Mouse (Mus musculus): ENCODE data around the gene Rasa3. TPM values are rescaled to one million over a fixed set of nuclear protein-coding genes. Genes with fewer than 3 reads are reported as not detected.
A peak's percentile ranks its signal among the peaks of the same experiment; 100 is the strongest.

The Rasa3 gene
- polyA plus RNA-seq, 1 experiment from 2014 or later = 26.0 TPM

GRCm38 (mm10) chr8:13640452-13640883 lies 36.9 kb downstream of the Rasa3 start:
- H3K27ac ChIP-seq (replicated peaks; ENCODE audit: low read depth, low read length) = peak overlapping the region; percentile 26; the same call in 1 of the 2 replicates
- H3K9me3 ChIP-seq (ENCODE audit: control insufficient read depth, low read length) = no peaks in the 10 kb centered on the region
- no peak overlapping the region for H3K4me2 ChIP-seq (ENCODE audit: low read length)
- no peak overlapping the region for H3K4me3 ChIP-seq (replicated peaks; ENCODE audit: low read depth, low read length)
- no peaks in the 10 kb centered on the region for H3K27me3 ChIP-seq (ENCODE audit: control insufficient read depth, insufficient read depth, low read length)
- peaks cover 16% of the 10 kb centered on the region for H3K4me1 ChIP-seq (ENCODE audit: control insufficient read depth, insufficient read depth, low read length)
- H3K36me3 ChIP-seq (ENCODE audit: control insufficient read depth, insufficient read depth, low read length) = no peaks in the 10 kb centered on the region
- ATAC-seq (ENCODE audit: low FRiP score, low TSS enrichment) (no peak), DNase-seq (peak; percentile 31)
- no peak overlapping the region for H3K9ac ChIP-seq (replicated peaks; ENCODE audit: low read length)
- WGBS = 40% methylated on average over 9 of the region's 9 CpGs

- Histone ChIP-seq H3K4me3 (replicated peaks; ENCODE audit: low read depth, low read length) (no peak overlapping the region), H3K9me3 (ENCODE audit: control insufficient read depth, low read length) (peaks cover 5% of the 10 kb centered on the region; the same call in 1 of the 2 replicates), H3K9ac (replicated peaks; ENCODE audit: low read length) (no peak overlapping the region), H3K27ac (replicated peaks; ENCODE audit: low read depth, low read length) (no peak overlapping the region), H3K36me3 (ENCODE audit: control insufficient read depth, insufficient read depth, low read length) (no peaks in the 10 kb centered on the region), H3K27me3 (ENCODE audit: control insufficient read depth, insufficient read depth, low read length) (no peaks in the 10 kb centered on the region), H3K4me1 (ENCODE audit: control insufficient read depth, insufficient read depth, low read length) (no peaks in the 10 kb centered on the region), H3K4me2 (ENCODE audit: low read length) (no peak overlapping the region)
- DNase-seq = no peak
- WGBS = 95% methylated on average over 6 of the region's 6 CpGs
- ATAC-seq (ENCODE audit: low FRiP score, low TSS enrichment) = no peak
Measured at GRCm38 (mm10) chr8:13633107-13633506, 44.3 kb downstream of the Rasa3 start.

GRCm38 (mm10) chr8:13632309-13632708 lies 45.1 kb downstream of the Rasa3 start:
- ATAC-seq (ENCODE audit: low FRiP score, low TSS enrichment) (no peak), DNase-seq (no peak)
- Histone ChIP-seq H3K9me3 (ENCODE audit: control insufficient read depth, low read length) (peaks cover 5% of the 10 kb centered on the region; the same call in 1 of the 2 replicates), H3K4me3 (replicated peaks; ENCODE audit: low read depth, low read length) (no peak overlapping the region), H3K4me1 (ENCODE audit: control insufficient read depth, insufficient read depth, low read length) (no peaks in the 10 kb centered on the region), H3K9ac (replicated peaks; ENCODE audit: low read length) (no peak overlapping the region), H3K27ac (replicated peaks; ENCODE audit: low read depth, low read length) (no peak overlapping the region), H3K27me3 (ENCODE audit: control insufficient read depth, insufficient read depth, low read length) (no peaks in the 10 kb centered on the region), H3K36me3 (ENCODE audit: control insufficient read depth, insufficient read depth, low read length) (no peaks in the 10 kb centered on the region), H3K4me2 (ENCODE audit: low read length) (no peak overlapping the region)
- WGBS = 91% methylated on average over 6 of the region's 6 CpGs

- 87% methylated on average over 4 of the region's 4 CpGs for WGBS
- Histone ChIP-seq H3K4me2 (ENCODE audit: low read length) (no peak overlapping the region), H3K27ac (replicated peaks; ENCODE audit: low read depth, low read length) (no peak overlapping the region), H3K36me3 (ENCODE audit: control insufficient read depth, insufficient read depth, low read length) (0 out of 2 replicates have a peak, but pooled peaks cover 2% of the 10 kb centered on the region), H3K4me3 (replicated peaks; ENCODE audit: low read depth, low read length) (no peak overlapping the region), H3K27me3 (ENCODE audit: control insufficient read depth, insufficient read depth, low read length) (no peaks in the 10 kb centered on the region), H3K9me3 (ENCODE audit: control insufficient read depth, low read length) (peaks cover 5% of the 10 kb centered on the region; the same call in 1 of the 2 replicates), H3K4me1 (ENCODE audit: control insufficient read depth, insufficient read depth, low read length) (no peaks in the 10 kb centered on the region), H3K9ac (replicated peaks; ENCODE audit: low read length) (no peak overlapping the region)
- DNase-seq = no peak
- no peak for ATAC-seq (ENCODE audit: low FRiP score, low TSS enrichment)
Measured at GRCm38 (mm10) chr8:13630754-13631153, 46.6 kb downstream of the Rasa3 start.

- DNase-seq (no peak), ATAC-seq (ENCODE audit: low FRiP score, low TSS enrichment) (no peak)
- Histone ChIP-seq H3K27ac (replicated peaks; ENCODE audit: low read depth, low read length) (no peak overlapping the region), H3K27me3 (ENCODE audit: control insufficient read depth, insufficient read depth, low read length) (no peaks in the 10 kb centered on the region), H3K9ac (replicated peaks; ENCODE audit: low read length) (no peak overlapping the region), H3K36me3 (ENCODE audit: control insufficient read depth, insufficient read depth, low read length) (0 out of 2 replicates have a peak, but pooled peaks cover 2% of the 10 kb centered on the region), H3K4me2 (ENCODE audit: low read length) (no peak overlapping the region), H3K9me3 (ENCODE audit: control insufficient read depth, low read length) (peaks cover 5% of the 10 kb centered on the region; the same call in 1 of the 2 replicates), H3K4me3 (replicated peaks; ENCODE audit: low read depth, low read length) (no peak overlapping the region), H3K4me1 (ENCODE audit: control insufficient read depth, insufficient read depth, low read length) (no peaks in the 10 kb centered on the region)
- 83% methylated on average over 5 of the region's 5 CpGs for WGBS
Measured at GRCm38 (mm10) chr8:13630171-13630570, 47.2 kb downstream of the Rasa3 start.

- ATAC-seq (ENCODE audit: low FRiP score, low TSS enrichment) = no peak
- peaks cover 2% of the 10 kb centered on the region for H3K4me1 ChIP-seq (ENCODE audit: control insufficient read depth, insufficient read depth, low read length)
- no peaks in the 10 kb centered on the region for H3K27me3 ChIP-seq (ENCODE audit: control insufficient read depth, insufficient read depth, low read length)
- 0 out of 2 replicates have a peak, but pooled peaks cover 2% of the 10 kb centered on the region for H3K36me3 ChIP-seq (ENCODE audit: control insufficient read depth, insufficient read depth, low read length)
- 91% methylated on average over 10 of the region's 10 CpGs for WGBS
- peaks cover 5% of the 10 kb centered on the region; the same call in 1 of the 2 replicates for H3K9me3 ChIP-seq (ENCODE audit: control insufficient read depth, low read length)
- no peak for DNase-seq
- no peak overlapping the region for H3K27ac ChIP-seq (replicated peaks; ENCODE audit: low read depth, low read length)
- H3K9ac ChIP-seq (replicated peaks; ENCODE audit: low read length) = no peak overlapping the region
- H3K4me2 ChIP-seq (ENCODE audit: low read length) = no peak overlapping the region
- H3K4me3 ChIP-seq (replicated peaks; ENCODE audit: low read depth, low read length) = no peak overlapping the region
Measured at GRCm38 (mm10) chr8:13629351-13630090, 47.9 kb downstream of the Rasa3 start.

GRCm38 (mm10) chr8:13628067-13628466 lies 49.3 kb downstream of the Rasa3 start:
- no peaks in the 10 kb centered on the region for H3K27me3 ChIP-seq (ENCODE audit: control insufficient read depth, insufficient read depth, low read length)
- H3K4me2 ChIP-seq (ENCODE audit: low read length) = no peak overlapping the region
- H3K9me3 ChIP-seq (ENCODE audit: control insufficient read depth, low read length) = no peaks in the 10 kb centered on the region
- H3K4me1 ChIP-seq (ENCODE audit: control insufficient read depth, insufficient read depth, low read length) = peaks cover 17% of the 10 kb centered on the region
- H3K27ac ChIP-seq (replicated peaks; ENCODE audit: low read depth, low read length) = no peak overlapping the region
- H3K36me3 ChIP-seq (ENCODE audit: control insufficient read depth, insufficient read depth, low read length) = 0 out of 2 replicates have a peak, but pooled peaks cover 2% of the 10 kb centered on the region
- no peak for DNase-seq
- ATAC-seq (ENCODE audit: low FRiP score, low TSS enrichment) = no peak
- WGBS = 98% methylated on average over 9 of the region's 9 CpGs
- H3K9ac ChIP-seq (replicated peaks; ENCODE audit: low read length) = no peak overlapping the region
- no peak overlapping the region for H3K4me3 ChIP-seq (replicated peaks; ENCODE audit: low read depth, low read length)

- Histone ChIP-seq H3K9ac (replicated peaks; ENCODE audit: low read length) (no peak overlapping the region), H3K36me3 (ENCODE audit: control insufficient read depth, insufficient read depth, low read length) (0 out of 2 replicates have a peak, but pooled peaks cover 2% of the 10 kb centered on the region), H3K4me1 (ENCODE audit: control insufficient read depth, insufficient read depth, low read length) (peaks cover 21% of the 10 kb centered on the region), H3K27me3 (ENCODE audit: control insufficient read depth, insufficient read depth, low read length) (no peaks in the 10 kb centered on the region), H3K4me3 (replicated peaks; ENCODE audit: low read depth, low read length) (no peak overlapping the region), H3K9me3 (ENCODE audit: control insufficient read depth, low read length) (no peaks in the 10 kb centered on the region), H3K27ac (replicated peaks; ENCODE audit: low read depth, low read length) (no peak overlapping the region), H3K4me2 (ENCODE audit: low read length) (no peak overlapping the region)
- DNase-seq (no peak), ATAC-seq (ENCODE audit: low FRiP score, low TSS enrichment) (no peak)
- WGBS = 90% methylated on average over 5 of the region's 5 CpGs
Measured at GRCm38 (mm10) chr8:13627591-13627990, 49.8 kb downstream of the Rasa3 start.

GRCm38 (mm10) chr8:13626114-13626513 lies 51.3 kb downstream of the Rasa3 start:
- DNase-seq (no peak), ATAC-seq (ENCODE audit: low FRiP score, low TSS enrichment) (no peak)
- 89% methylated on average over 10 of the region's 10 CpGs for whole genome bisulfite sequencing
- H3K4me1 ChIP-seq (ENCODE audit: control insufficient read depth, insufficient read depth, low read length) = peaks cover 23% of the 10 kb centered on the region
- 0 out of 2 replicates have a peak, but pooled peaks cover 2% of the 10 kb centered on the region for H3K36me3 ChIP-seq (ENCODE audit: control insufficient read depth, insufficient read depth, low read length)
- H3K4me3 ChIP-seq (replicated peaks; ENCODE audit: low read depth, low read length) = no peak overlapping the region
- H3K27me3 ChIP-seq (ENCODE audit: control insufficient read depth, insufficient read depth, low read length) = no peaks in the 10 kb centered on the region
- H3K27ac ChIP-seq (replicated peaks; ENCODE audit: low read depth, low read length) = no peak overlapping the region
- H3K9me3 ChIP-seq (ENCODE audit: control insufficient read depth, low read length) = no peaks in the 10 kb centered on the region
- H3K9ac ChIP-seq (replicated peaks; ENCODE audit: low read length) = no peak overlapping the region
- no peak overlapping the region for H3K4me2 ChIP-seq (ENCODE audit: low read length)

All from midbrain, embryonic 14.5 days (tissue).